Mouse (Mus musculus): ENCODE measurements around the gene Fastkd2. TPM values are rescaled to one million over a fixed set of nuclear protein-coding genes. Genes with fewer than 3 reads are reported as not detected.

Gene Fastkd2
- polyA plus RNA-seq, 1 experiment from 2014 or later = 59.5 TPM

Other genes with a start within 250 kb of the Fastkd2 start
- gene Gm39653, start 114.6 kb upstream of the Fastkd2 start, polyA plus RNA-seq (2014; fragmentation: Nextera tagmentation; extraction: Ambion mirVana) = not detected in 2 replicates
- not detected in 2 replicates for gene Dytn, start 43.7 kb upstream of the Fastkd2 start, polyA plus RNA-seq (2014; fragmentation: Nextera tagmentation; extraction: Ambion mirVana)
- gene Mdh1b, start 296 bp upstream of the Fastkd2 start, polyA plus RNA-seq (2014; fragmentation: Nextera tagmentation; extraction: Ambion mirVana) = 0.82 and 1.0 TPM in 2 replicates
- 0.28 TPM in 1 of 2 replicates, not detected in the other for gene 4933402D24Rik, start 38.7 kb downstream of the Fastkd2 start, polyA plus RNA-seq (2014; fragmentation: Nextera tagmentation; extraction: Ambion mirVana)

All from hindbrain, embryonic 11.5 days (tissue).